Mouse (Mus musculus): Measurements from ENCODE around the gene Dtx1. TPM values are rescaled to one million over a fixed set of nuclear protein-coding genes. Genes with fewer than 3 reads are reported as not detected.

Dtx1 gene
- total RNA-seq, 2 experiments from 2014 or later = 84.4 to 90.4 TPM

- intact Hi-C loops (cut with DNase I) = loop anchor here (2.0 kb wide), 1 partner anchor 29 kb away; no protein-coding TSS in a partner anchor
- DNase-seq (ENCODE audit: extremely low spot score in 1 of 2, low spot score in 2 of 2) = peak in 1 of 2 experiments; percentile 66
Observed at GRCm38 (mm10) chr5:120649938-120650337, 61.8 kb downstream of the Dtx1 start.

GRCm38 (mm10) chr5:120649374-120649933 lies 62.3 kb downstream of the Dtx1 start:
- intact Hi-C loops (cut with DNase I) = loop anchor here (2.0 kb wide), 1 partner anchor 29 kb away; no protein-coding TSS in a partner anchor

GRCm38 (mm10) chr5:120648569-120649373 lies 63.0 kb downstream of the Dtx1 start, which contains the start of gene Rasal1:
TSS of gene Rasal1 (plus strand) at chr5:120648812.
- DNase-seq (ENCODE audit: extremely low spot score in 1 of 2, low spot score in 2 of 2) = peak; percentile 80 to 87
- intact Hi-C loops (cut with DNase I) = loop anchor here (2.0 kb wide), 1 partner anchor 28 kb away; no protein-coding TSS in a partner anchor

More at GRCm38 (mm10) chr5:120649374-120649933, 62.3 kb downstream of the Dtx1 start:
- DNase-seq (ENCODE audit: extremely low spot score in 1 of 2, low spot score in 2 of 2) = peak in 1 of 2 experiments; percentile 72

GRCm38 (mm10) chr5:120647814-120648491 lies 63.8 kb downstream of the Dtx1 start:
- DNase-seq (ENCODE audit: extremely low spot score in 1 of 2, low spot score in 2 of 2) = no peak
- intact Hi-C loops (cut with DNase I) = loop anchor here (2.0 kb wide), 1 partner anchor 27 kb away; no protein-coding TSS in a partner anchor

GRCm38 (mm10) chr5:120647361-120647760 lies 64.4 kb downstream of the Dtx1 start:
- intact Hi-C loops (cut with DNase I) = no loop called here

GRCm38 (mm10) chr5:120645851-120646250 lies 65.9 kb downstream of the Dtx1 start:
- intact Hi-C loops (cut with DNase I) = no loop called here
- peak in 1 of 2 experiments; percentile 53 for DNase-seq (ENCODE audit: extremely low spot score in 1 of 2, low spot score in 2 of 2)

More at GRCm38 (mm10) chr5:120647361-120647760, 64.4 kb downstream of the Dtx1 start:
- no peak for DNase-seq (ENCODE audit: extremely low spot score in 1 of 2, low spot score in 2 of 2)

GRCm38 (mm10) chr5:120644227-120644626 lies 67.5 kb downstream of the Dtx1 start:
- intact Hi-C loops (cut with DNase I) = no loop called here
- DNase-seq (ENCODE audit: extremely low spot score in 1 of 2, low spot score in 2 of 2) = no peak

- peak in 1 of 2 experiments; percentile 71 for DNase-seq (ENCODE audit: extremely low spot score in 1 of 2, low spot score in 2 of 2)
- intact Hi-C loops (cut with DNase I) = no loop called here
Observed at GRCm38 (mm10) chr5:120643365-120644085, 68.2 kb downstream of the Dtx1 start.

GRCm38 (mm10) chr5:120640094-120640493 lies 71.6 kb downstream of the Dtx1 start:
- DNase-seq (ENCODE audit: extremely low spot score in 1 of 2, low spot score in 2 of 2) = no peak
- intact Hi-C loops (cut with DNase I) = no loop called here

GRCm38 (mm10) chr5:120635633-120636032 lies 76.1 kb downstream of the Dtx1 start:
- no peak for DNase-seq (ENCODE audit: extremely low spot score in 1 of 2, low spot score in 2 of 2)
- intact Hi-C loops (cut with DNase I) = no loop called here

- DNase-seq (ENCODE audit: extremely low spot score in 1 of 2, low spot score in 2 of 2) = no peak
- intact Hi-C loops (cut with DNase I) = no loop called here
Observed at GRCm38 (mm10) chr5:120634860-120635259, 76.9 kb downstream of the Dtx1 start.

GRCm38 (mm10) chr5:120634131-120634530 lies 77.6 kb downstream of the Dtx1 start, which contains the start of gene Cfap73:
TSS of gene Cfap73 (minus strand) at chr5:120634235.
- no peak for DNase-seq (ENCODE audit: extremely low spot score in 1 of 2, low spot score in 2 of 2)
- intact Hi-C loops (cut with DNase I) = no loop called here

GRCm38 (mm10) chr5:120631892-120632291 lies 79.8 kb downstream of the Dtx1 start:
- intact Hi-C loops (cut with DNase I) = no loop called here
- no peak for DNase-seq (ENCODE audit: extremely low spot score in 1 of 2, low spot score in 2 of 2)

GRCm38 (mm10) chr5:120631128-120631527 lies 80.6 kb downstream of the Dtx1 start:
- intact Hi-C loops (cut with DNase I) = no loop called here

More at GRCm38 (mm10) chr5:120631128-120631527, 80.6 kb downstream of the Dtx1 start:
- no peak for DNase-seq (ENCODE audit: extremely low spot score in 1 of 2, low spot score in 2 of 2)

Other genes with a start within 250 kb of the Dtx1 start
- 1 to 10 TPM; 5.0 to 5.3 TPM for gene Sdsl, start 239.1 kb downstream of the Dtx1 start, total RNA-seq (2021)
- gene Sds, start 235.4 kb downstream of the Dtx1 start, total RNA-seq (2021) = not detected
- 10 to 100 TPM; 70.6 to 71.5 TPM for gene Plbd2, start 208.3 kb downstream of the Dtx1 start, total RNA-seq (2021)
- 1 to 10 TPM; 3.5 to 4.0 TPM for gene Slc8b1, start 200.8 kb downstream of the Dtx1 start, total RNA-seq (2021)
- 10 to 100 TPM; 39.2 to 45.2 TPM for gene Tpcn1, start 123.3 kb downstream of the Dtx1 start, total RNA-seq (2021)
- under 1 TPM; 0.36 to 0.47 TPM for gene Iqcd, start 122.9 kb downstream of the Dtx1 start, total RNA-seq (2021)
- 10 to 100 TPM; 29.5 to 31.2 TPM for gene Rita1, start 99.3 kb downstream of the Dtx1 start, total RNA-seq (2021)
- gene Ddx54, start 99.2 kb downstream of the Dtx1 start, total RNA-seq (2021) = 10 to 100 TPM; 47.5 to 48.8 TPM
- 1 to 10 TPM in 1 of 2 experiments, not detected in 1; 1.1 TPM for gene Cfap73, start 77.7 kb downstream of the Dtx1 start, total RNA-seq (2021)
- gene Rasal1, start 63.1 kb downstream of the Dtx1 start, total RNA-seq (2021) = 100 to 1,000 TPM; 107 to 122 TPM
- gene Oas2, start 37.9 kb upstream of the Dtx1 start, total RNA-seq (2021) = under 1 TPM in 1 of 2 experiments, not detected in 1; 0.28 TPM
- gene Oas3, start 65.7 kb upstream of the Dtx1 start, total RNA-seq (2021) = under 1 TPM in 1 of 2 experiments, not detected in 1; 0.06 TPM
- not detected for gene Oas1e, start 83.6 kb upstream of the Dtx1 start, total RNA-seq (2021)
- gene Oas1c, start 100.6 kb upstream of the Dtx1 start, total RNA-seq (2021) = 1 to 10 TPM; 1.1 TPM
- gene Oas1f, start 135.4 kb upstream of the Dtx1 start, total RNA-seq (2021) = not detected
- gene Oas1h, start 149.5 kb upstream of the Dtx1 start, total RNA-seq (2021) = not detected
- not detected for gene Oas1g, start 175.7 kb upstream of the Dtx1 start, total RNA-seq (2021)
- gene Oas1a, start 195.6 kb upstream of the Dtx1 start, total RNA-seq (2021) = under 1 TPM in 1 of 2 experiments, not detected in 1; 0.18 TPM
- gene Oas1d, start 202.6 kb upstream of the Dtx1 start, total RNA-seq (2021) = not detected

Data from left cerebral cortex, postnatal 10 days (tissue).